Mouse (Mus musculus) ES-CJ7 (cell line): Measurements from ENCODE around the gene Ndufs3.

ENCODE experiments used
- DNase-seq: peaks from one replicate; pipeline ENCODE4 v3.0.0; 2011; ENCODE audit warnings: low read depth, low spot score

Gene Ndufs3

DNA sequence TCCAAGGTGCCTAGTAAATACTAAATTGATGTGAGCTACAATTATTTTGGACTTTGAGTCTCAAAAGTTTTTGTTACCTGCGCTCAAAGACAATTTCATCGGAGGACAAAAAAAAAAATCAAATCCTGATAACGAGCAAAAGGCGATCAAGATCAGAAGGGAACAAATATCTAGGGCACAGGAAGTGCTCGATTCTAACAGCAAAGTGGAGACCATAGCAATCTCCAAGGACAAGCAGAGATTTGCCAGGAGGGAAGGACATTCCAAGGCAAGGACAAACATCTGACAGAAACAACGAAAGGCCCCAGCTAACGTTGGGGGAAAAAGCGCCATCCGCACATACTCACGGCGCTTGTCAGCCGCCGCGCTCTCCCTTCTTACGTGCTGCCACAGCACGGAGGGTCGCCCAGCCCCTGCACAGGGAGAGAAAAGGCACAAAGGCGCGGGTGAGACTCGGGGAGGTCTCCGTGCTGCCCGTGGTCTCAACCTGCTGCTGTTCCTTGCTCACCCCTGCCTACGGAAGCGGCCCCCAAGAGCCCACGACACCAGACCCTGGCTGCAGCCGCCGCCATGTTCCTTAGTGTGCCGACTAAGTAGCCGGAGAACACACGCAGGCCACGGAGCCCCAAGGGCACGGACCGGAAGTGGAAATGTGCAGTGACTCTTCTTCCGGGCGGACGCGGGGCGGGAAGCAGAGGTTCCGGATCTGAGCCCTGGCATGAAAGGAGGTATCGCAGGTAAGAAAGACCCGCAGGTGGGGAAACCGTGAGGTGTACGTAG lies at the start of gene Ndufs3, which contains the start of gene Kbtbd4:
Gene Ndufs3 (minus strand): TSS at position 752 of the 780 bp plus-strand sequence.
Gene Kbtbd4 (plus strand): TSS at position 665 of the 780 bp plus-strand sequence.
- peak; percentile 95 for DNase-seq

GRCm38 (mm10) chr2:90953461-90953860 lies 48.8 kb upstream of the Ndufs3 start:
- no peak for DNase-seq

DNA sequence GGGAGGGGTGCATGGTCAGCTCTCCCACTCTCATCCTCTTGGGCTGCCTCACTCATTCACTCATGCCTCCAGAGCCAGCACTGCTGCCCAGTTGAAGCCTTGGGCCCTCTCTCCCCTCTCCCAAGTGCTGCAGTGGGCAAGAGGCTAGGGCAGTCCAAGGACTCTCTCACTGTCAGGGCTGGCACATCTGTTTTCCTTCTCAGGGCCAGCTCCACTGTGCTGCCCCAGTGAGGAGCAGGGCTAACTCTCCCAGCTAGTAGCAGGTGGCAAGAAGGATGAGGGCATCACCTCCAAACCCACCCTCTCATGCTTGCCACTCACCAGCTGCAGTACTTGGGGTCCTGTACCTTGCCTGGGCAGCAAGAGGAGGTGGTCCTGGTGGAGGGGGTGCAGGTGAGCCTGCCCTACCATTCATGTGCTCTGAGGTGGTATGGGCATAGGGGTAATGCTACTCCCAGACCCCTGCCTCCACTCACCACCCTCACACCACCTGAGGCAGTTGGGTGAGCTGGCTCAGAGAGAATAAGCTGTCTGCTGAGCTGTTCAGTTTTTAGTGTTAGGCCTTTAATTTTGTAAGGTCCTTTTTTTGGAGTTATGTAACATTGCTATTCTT lies 46.1 kb upstream of the Ndufs3 start:
- no peak for DNase-seq

DNA sequence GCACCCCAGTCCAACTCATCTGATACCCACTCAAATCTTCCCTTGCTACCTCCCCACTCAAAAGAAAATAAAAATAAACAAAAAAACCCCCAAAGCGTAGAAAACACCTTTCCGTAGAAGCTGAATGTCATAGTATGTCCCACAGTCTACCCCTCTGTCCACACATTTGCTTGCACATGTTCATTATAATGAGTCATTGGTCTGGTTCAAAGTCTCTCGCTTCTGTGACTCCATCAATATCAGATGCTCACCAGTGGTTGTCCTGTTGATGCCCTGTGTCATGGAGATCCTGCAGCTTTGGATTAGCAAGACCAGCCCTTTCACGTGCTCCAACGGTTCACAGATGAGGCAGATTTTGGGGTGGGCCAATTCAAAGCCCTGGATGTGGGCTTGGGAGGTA lies 45.5 kb upstream of the Ndufs3 start:
- DNase-seq: no peak

DNA sequence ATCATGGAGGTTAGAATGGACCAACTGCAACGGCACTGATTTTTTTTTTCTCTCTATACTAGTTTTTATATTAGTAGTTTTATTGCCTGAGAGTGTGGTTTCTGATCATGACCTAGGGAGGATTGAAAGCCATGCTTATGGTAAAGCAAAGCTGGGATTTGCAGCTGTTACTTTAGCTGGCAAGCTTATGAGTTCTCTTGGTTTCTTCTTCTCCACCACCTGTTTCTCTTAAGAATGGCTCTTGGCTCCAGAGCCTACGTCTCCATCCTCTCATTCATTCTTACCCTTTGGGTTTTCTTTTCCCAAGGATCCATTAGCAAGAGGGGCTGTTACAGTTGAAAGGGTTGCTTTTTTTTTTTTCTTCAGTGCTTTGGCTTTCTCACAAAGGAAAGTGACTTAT lies 37.1 kb upstream of the Ndufs3 start:
- no peak for DNase-seq

GRCm38 (mm10) chr2:90940233-90941229 lies 35.9 kb upstream of the Ndufs3 start, which contains the start of gene Celf1:
Gene Celf1, plus strand, starts transcription at chr2:90940382.
- peak; percentile 78 for DNase-seq

DNA sequence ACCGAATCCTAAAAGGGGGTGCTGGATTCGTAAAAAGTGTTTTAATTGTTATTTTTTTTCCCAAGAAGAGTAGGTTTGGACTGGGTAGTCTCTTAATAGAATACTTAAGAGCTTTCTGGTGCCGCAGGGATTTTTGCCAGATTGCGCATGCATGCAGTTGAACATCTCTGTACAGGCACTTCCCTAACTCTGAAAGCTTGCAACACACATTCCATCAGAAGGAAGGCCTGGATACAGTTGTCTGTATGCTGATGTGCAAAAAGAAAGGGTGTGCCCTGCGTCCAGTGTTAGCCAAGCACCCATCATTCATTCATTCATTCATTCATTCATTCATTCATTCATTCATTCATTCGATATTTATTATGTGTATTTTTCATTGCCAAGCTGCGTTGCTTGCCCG lies 35.1 kb upstream of the Ndufs3 start:
- DNase-seq: peak; percentile 30

- DNase-seq: no peak
Measured at GRCm38 (mm10) chr2:90938362-90938761, 33.7 kb upstream of the Ndufs3 start.

GRCm38 (mm10) chr2:90932273-90932672 lies 27.6 kb upstream of the Ndufs3 start:
- no peak for DNase-seq

DNA sequence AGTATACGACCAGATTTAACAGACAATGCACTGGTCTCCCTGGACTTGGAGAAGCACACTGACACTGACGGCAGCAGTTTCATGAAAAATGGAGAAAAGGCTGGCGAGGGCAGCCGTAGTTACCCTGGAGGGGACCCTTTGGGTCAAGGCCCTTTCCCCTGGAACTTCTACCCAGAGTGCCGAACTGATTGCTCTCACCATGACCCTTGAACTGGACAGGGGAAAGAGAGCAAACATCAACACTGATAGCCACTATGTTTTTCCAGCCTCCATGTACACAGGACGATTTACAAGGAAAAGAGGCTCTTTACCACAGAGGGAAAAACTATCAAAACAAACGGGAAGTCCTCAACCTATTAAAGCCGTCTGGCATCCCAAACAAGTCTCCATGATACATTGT lies 27.2 kb upstream of the Ndufs3 start:
- no peak for DNase-seq

GRCm38 (mm10) chr2:90928566-90928965 lies 23.9 kb upstream of the Ndufs3 start:
- no peak for DNase-seq

GRCm38 (mm10) chr2:90922636-90923035 lies 18.0 kb upstream of the Ndufs3 start:
- no peak for DNase-seq

GRCm38 (mm10) chr2:90921178-90921577 lies 16.6 kb upstream of the Ndufs3 start:
- DNase-seq: no peak

DNA sequence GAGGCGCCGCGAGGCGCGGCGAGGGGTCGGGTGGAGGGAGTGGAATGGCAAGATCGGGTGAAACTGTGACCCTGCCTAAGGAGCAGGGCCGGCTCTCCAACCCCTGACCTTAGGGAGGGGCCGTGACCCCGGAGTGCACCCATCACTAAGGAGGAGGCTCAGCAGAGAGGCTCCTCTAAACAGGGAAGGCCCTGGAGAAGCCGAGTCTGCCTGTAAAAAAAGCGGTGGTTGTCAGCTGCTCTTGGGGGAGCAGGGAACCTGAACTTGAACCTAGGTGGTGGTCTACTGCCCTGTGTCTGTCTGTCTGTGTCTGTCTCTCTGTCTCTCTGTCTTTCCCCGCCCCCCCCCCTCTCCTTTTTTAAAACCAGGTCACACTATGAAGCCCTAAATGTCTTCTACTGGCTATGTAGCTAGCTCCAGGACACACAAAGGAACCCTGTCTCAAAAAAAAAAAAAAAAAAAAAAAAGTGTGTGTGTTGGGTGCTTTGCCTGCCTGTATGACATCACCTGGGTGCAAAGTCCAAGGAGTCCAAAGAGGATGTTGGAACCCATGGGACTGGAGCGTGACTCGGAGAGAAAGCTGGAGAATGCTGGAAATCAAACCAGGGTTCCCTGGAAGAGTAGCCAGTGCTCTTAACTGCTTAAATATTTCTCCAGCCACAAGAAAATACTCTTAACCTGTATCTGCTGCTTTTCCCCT lies 13.5 kb upstream of the Ndufs3 start:
- DNase-seq: peak; percentile 57

DNA sequence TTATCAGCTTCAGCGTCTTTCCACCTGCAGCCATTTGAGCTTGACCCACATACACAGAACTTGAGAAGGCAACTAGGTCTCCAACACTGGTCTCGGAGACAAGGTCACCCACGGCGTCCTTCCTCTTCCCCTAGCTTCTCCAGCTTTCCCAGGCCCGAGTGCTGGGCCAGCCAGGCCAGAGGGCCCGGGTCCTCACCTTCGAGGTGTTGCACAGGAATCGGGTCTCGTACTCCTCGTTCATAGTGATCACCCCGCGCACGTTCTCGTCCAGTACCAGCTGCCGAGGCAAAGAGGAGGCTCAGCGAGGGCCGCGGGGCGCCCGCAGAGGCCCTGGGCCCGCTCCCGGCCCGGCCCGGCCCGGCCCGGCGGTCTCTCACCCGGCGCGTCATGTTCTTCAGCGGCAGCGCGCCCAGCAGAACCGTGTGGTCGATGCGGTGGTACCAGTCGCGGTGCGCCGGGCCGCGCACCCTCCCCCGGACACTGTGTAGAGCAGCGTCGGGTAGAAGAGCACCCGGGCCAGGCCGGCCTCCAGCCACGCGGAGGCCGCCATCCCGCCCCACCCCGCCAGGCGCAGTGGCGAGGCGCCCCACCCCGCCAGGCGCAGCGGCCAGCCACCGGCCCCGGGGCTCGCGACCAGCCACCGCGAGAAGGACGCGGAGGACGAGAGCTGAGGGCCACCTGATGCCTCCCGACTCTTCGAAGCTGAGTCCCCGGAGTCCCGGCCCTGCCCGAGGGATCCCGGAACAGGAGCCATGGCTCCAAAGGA lies 12.8 kb upstream of the Ndufs3 start:
- DNase-seq: peak; percentile 46

- peak; percentile 40 for DNase-seq
Measured at GRCm38 (mm10) chr2:90916560-90917232, 12.1 kb upstream of the Ndufs3 start.

- no peak for DNase-seq
Measured at GRCm38 (mm10) chr2:90915516-90915915, 10.9 kb upstream of the Ndufs3 start.

DNA sequence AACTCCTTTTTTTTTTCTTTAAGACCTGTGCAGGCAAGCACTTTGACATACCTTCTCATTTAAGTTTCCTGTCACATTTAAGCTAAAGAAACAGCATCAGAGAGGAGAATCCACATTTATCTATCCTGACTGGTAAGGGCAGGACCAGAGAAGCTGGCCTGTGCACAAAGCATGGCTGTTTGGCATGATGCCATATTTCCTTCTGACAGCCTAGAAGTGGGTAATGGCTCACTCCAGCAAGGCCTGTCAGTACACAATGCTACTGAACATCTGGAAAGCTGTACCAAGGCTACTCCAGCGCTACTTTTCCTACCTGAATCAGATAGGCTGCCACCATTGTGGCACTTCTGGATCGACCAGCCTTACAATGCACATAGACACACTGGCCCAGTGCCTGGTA lies 9.0 kb upstream of the Ndufs3 start:
- DNase-seq: no peak

DNA sequence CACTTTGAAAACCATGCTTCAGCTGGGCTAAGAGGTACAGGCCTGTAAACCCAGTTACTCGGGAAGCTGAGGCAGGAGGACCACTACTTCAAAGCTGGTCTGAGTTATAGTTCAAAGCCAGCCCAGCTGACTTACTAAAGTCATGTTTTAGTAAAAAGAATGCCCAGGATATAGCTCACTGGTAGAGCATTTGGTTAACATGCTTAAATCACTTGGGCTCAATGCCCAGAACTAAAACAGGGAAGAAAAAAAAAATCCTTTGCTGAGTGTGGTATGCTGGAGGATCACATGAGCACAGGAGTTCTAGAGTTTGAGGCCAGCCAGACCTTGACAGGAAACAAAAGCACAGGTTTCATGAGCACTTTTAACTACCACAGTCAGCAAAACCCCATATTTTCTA lies 7.0 kb upstream of the Ndufs3 start:
- no peak for DNase-seq

- no peak for DNase-seq
Measured at GRCm38 (mm10) chr2:90910861-90911260, 6.2 kb upstream of the Ndufs3 start.
